Mouse (Mus musculus) MEL (cell line): ENCODE measurements at regions not wholly inside any gene's neighbourhood (a gene's known extent, or its start where the extent isn't known, plus 50 kb on each side); places are given as distances from the start of the nearest gene placed in this dataset.

Experiments used
- CHD1 ChIP-seq: IDR thresholded peaks from 2 replicates; pipeline ENCODE4 v1.6.1; 2012; ENCODE audit warnings: low read depth, mild to moderate bottlenecking, inconsistent platforms, low read length, improper control_type of control experiment
- CHD2 ChIP-seq: IDR thresholded peaks from 2 replicates; pipeline ENCODE4 v1.6.1; 2011; ENCODE audit warnings: low read length, improper control_type of control experiment
- CTCF ChIP-seq, 3 experiments: IDR thresholded peaks in 2 of 3; conservative IDR thresholded peaks in 1 of 3; 2 replicates each; pipeline ENCODE4 v1.5.1; 2011 to 2012; ENCODE audit warnings: low read length in 3 of 3, low read depth in 2 of 3, mild to moderate bottlenecking in 2 of 3, improper control_type of control experiment in 1 of 3, inconsistent platforms in 1 of 3, mixed read lengths in 1 of 3, moderate library complexity in 1 of 3; ENCODE audit not compliant: control insufficient read depth in 1 of 3, insufficient read depth in 1 of 3, poor library complexity in 1 of 3, severe bottlenecking in 1 of 3
- EP300 ChIP-seq, 2 experiments: IDR thresholded peaks; 2 replicates each; pipeline ENCODE4 v1.6.1; 2011; ENCODE audit warnings: improper control_type of control experiment in 2 of 2, low read length in 2 of 2, low read depth in 1 of 2, mild to moderate bottlenecking in 1 of 2
- MYC ChIP-seq: IDR thresholded peaks from 2 replicates; pipeline ENCODE4 v1.6.1; 2011; ENCODE audit warnings: low read depth, mild to moderate bottlenecking, low read length, improper control_type of control experiment, moderate library complexity
- POLR2A ChIP-seq, 2 experiments: IDR thresholded peaks; 2 replicates each; pipeline ENCODE4 v1.6.1; 2011 to 2012; ENCODE audit warnings: low read length in 2 of 2, mild to moderate bottlenecking in 2 of 2, control low read depth in 1 of 2, improper control_type of control experiment in 1 of 2, low read depth in 1 of 2, moderate library complexity in 1 of 2; ENCODE audit not compliant: control insufficient read depth in 1 of 2, insufficient read depth in 1 of 2, poor library complexity in 1 of 2
- RCOR1 ChIP-seq: IDR thresholded peaks from 2 replicates; pipeline ENCODE4 v1.6.1; 2012; ENCODE audit warnings: low read depth, mild to moderate bottlenecking, inconsistent platforms, low read length, improper control_type of control experiment
- TAL1 ChIP-seq: IDR thresholded peaks from 2 replicates; pipeline ENCODE4 v1.6.1; 2012; ENCODE audit warnings: mild to moderate bottlenecking, inconsistent platforms, low read length, moderate library complexity, mixed read lengths
- ZC3H11A ChIP-seq: IDR thresholded peaks from 2 replicates; pipeline ENCODE4 v1.6.1; 2012; ENCODE audit warnings: low read depth, mild to moderate bottlenecking, inconsistent platforms, low read length, improper control_type of control experiment
- ZKSCAN1 ChIP-seq: IDR thresholded peaks from 2 replicates; pipeline ENCODE4 v1.6.1; 2012; ENCODE audit warnings: low read depth, mild to moderate bottlenecking, inconsistent platforms, low read length, improper control_type of control experiment, moderate library complexity

DNA sequence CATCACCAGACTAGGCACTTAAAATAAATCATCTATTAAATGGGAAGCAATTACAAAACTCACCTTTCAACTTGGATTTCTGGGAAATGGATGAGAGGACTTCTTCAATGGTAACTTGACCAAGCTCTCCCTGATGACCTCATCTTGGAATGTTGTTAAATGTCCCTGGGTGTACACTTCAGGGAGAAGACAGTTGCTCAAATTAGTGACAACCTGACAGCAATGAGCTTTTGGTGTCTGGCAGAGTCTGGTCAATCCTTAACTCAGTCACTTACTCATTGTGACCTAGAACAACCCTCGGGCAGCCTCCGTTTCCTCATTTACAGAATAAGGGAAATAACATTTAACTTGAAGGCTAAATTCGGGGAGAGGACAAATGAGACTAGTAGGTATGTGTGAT is 244.5 kb downstream of the Pik3r1 start:
- no peak for TF ChIP-seq POLR2A (IDR thresholded peaks at IDR 0.05; ENCODE audit: control insufficient read depth in 1 of 2, insufficient read depth in 1 of 2, low read depth in 1 of 2, low read length in 2 of 2, poor library complexity in 1 of 2)
- no peak for TF ChIP-seq ZKSCAN1
- TF ChIP-seq CHD1: no peak
- TF ChIP-seq CTCF (IDR thresholded peaks at IDR 0.05 in 2 of 3, conservative IDR thresholded peaks at IDR 0.05 in 1 of 3; ENCODE audit: control insufficient read depth in 1 of 3, insufficient read depth in 1 of 3, low read depth in 2 of 3, low read length in 3 of 3, poor library complexity in 1 of 3, severe bottlenecking in 1 of 3): no peak
- TF ChIP-seq CHD2: no peak
- TF ChIP-seq RCOR1: no peak
- no peak for TF ChIP-seq ZC3H11A
- TF ChIP-seq MYC: no peak
- no peak for TF ChIP-seq EP300 (IDR thresholded peaks at IDR 0.05; ENCODE audit: low read depth in 1 of 2, low read length in 2 of 2)
- no peak for TF ChIP-seq TAL1
